Mouse (Mus musculus): ENCODE results near the gene Pml. TPM values are rescaled to one million over a fixed set of nuclear protein-coding genes. Genes with fewer than 3 reads are reported as not detected.

Pml gene
- polyA plus RNA-seq, 1 experiment from 2014 or later = 6.4 TPM

GRCm38 (mm10) chr9:58201861-58202549 is 47.6 kb downstream of the Pml start:
- Histone ChIP-seq H3K27me3 (replicated peaks; ENCODE audit: insufficient read depth, low read length) (peaks cover 70% of the 10 kb centered on the region), H3K9ac (replicated peaks; ENCODE audit: low read depth) (no peak overlapping the region), H3K4me2 (replicated peaks; ENCODE audit: low read depth, low read length) (no peak overlapping the region), H3K4me1 (ENCODE audit: insufficient read depth, low read depth, low read length) (peaks cover 5% of the 10 kb centered on the region; the same call in 1 of the 2 replicates), H3K9me3 (ENCODE audit: low read length) (no peaks in the 10 kb centered on the region), H3K27ac (ENCODE audit: low read length) (no peak overlapping the region), H3K36me3 (ENCODE audit: insufficient read depth, low read length) (no peaks in the 10 kb centered on the region), H3K4me3 (ENCODE audit: low read depth, low read length) (no peak overlapping the region)
- DNase-seq (ENCODE audit: low spot score) (no peak), ATAC-seq (no peak)
- no peak for TF ChIP-seq EP300 (IDR thresholded peaks at IDR 0.05)
- no peak for TF ChIP-seq CTCF (IDR thresholded peaks at IDR 0.05)
- WGBS = 1% methylated on average over 37 of the region's 37 CpGs

- peaks cover 8% of the 10 kb centered on the region; the same call in 1 of the 2 replicates for H3K4me1 ChIP-seq (ENCODE audit: insufficient read depth, low read depth, low read length)
- TF ChIP-seq EP300 (IDR thresholded peaks at IDR 0.05) (no peak), CTCF (IDR thresholded peaks at IDR 0.05) (no peak)
- DNase-seq (ENCODE audit: low spot score) (no peak), ATAC-seq (no peak)
- no peak overlapping the region for H3K4me2 ChIP-seq (replicated peaks; ENCODE audit: low read depth, low read length)
- no peak overlapping the region for H3K9ac ChIP-seq (replicated peaks; ENCODE audit: low read depth)
- under 1% methylated on average over 24 of the region's 24 CpGs for WGBS
- H3K36me3 ChIP-seq (ENCODE audit: insufficient read depth, low read length) = no peaks in the 10 kb centered on the region
- no peaks in the 10 kb centered on the region for H3K9me3 ChIP-seq (ENCODE audit: low read length)
- H3K27ac ChIP-seq (ENCODE audit: low read length) = no peak overlapping the region
- H3K4me3 ChIP-seq (ENCODE audit: low read depth, low read length) = no peak overlapping the region
- H3K27me3 ChIP-seq (replicated peaks; ENCODE audit: insufficient read depth, low read length) = peaks cover 77% of the 10 kb centered on the region
Measured at GRCm38 (mm10) chr9:58201091-58201842, 48.3 kb downstream of the Pml start.

GRCm38 (mm10) chr9:58200270-58201090 is 49.1 kb downstream of the Pml start:
- no peak overlapping the region for H3K9ac ChIP-seq (replicated peaks; ENCODE audit: low read depth)
- ATAC-seq (no peak), DNase-seq (ENCODE audit: low spot score) (no peak)
- peaks cover 8% of the 10 kb centered on the region; the same call in 1 of the 2 replicates for H3K4me1 ChIP-seq (ENCODE audit: insufficient read depth, low read depth, low read length)
- H3K36me3 ChIP-seq (ENCODE audit: insufficient read depth, low read length) = no peaks in the 10 kb centered on the region
- no peaks in the 10 kb centered on the region for H3K9me3 ChIP-seq (ENCODE audit: low read length)
- peaks cover 80% of the 10 kb centered on the region for H3K27me3 ChIP-seq (replicated peaks; ENCODE audit: insufficient read depth, low read length)
- WGBS = 11% methylated on average over 11 of the region's 11 CpGs
- H3K4me3 ChIP-seq (ENCODE audit: low read depth, low read length) = no peak overlapping the region
- no peak overlapping the region for H3K4me2 ChIP-seq (replicated peaks; ENCODE audit: low read depth, low read length)
- no peak overlapping the region for H3K27ac ChIP-seq (ENCODE audit: low read length)
- TF ChIP-seq EP300 (IDR thresholded peaks at IDR 0.05) (no peak), CTCF (IDR thresholded peaks at IDR 0.05) (no peak)

- Histone ChIP-seq H3K36me3 (ENCODE audit: insufficient read depth, low read length) (no peaks in the 10 kb centered on the region), H3K27ac (ENCODE audit: low read length) (no peak overlapping the region), H3K4me1 (ENCODE audit: insufficient read depth, low read depth, low read length) (peaks cover 8% of the 10 kb centered on the region; the same call in 1 of the 2 replicates), H3K9me3 (ENCODE audit: low read length) (no peaks in the 10 kb centered on the region), H3K4me2 (replicated peaks; ENCODE audit: low read depth, low read length) (no peak overlapping the region), H3K27me3 (replicated peaks; ENCODE audit: insufficient read depth, low read length) (peaks cover 82% of the 10 kb centered on the region), H3K9ac (replicated peaks; ENCODE audit: low read depth) (no peak overlapping the region), H3K4me3 (ENCODE audit: low read depth, low read length) (no peak overlapping the region)
- ATAC-seq (no peak), DNase-seq (ENCODE audit: low spot score) (no peak)
- WGBS = 1% methylated on average over 41 of the region's 41 CpGs
- TF ChIP-seq CTCF (IDR thresholded peaks at IDR 0.05) (no peak), EP300 (IDR thresholded peaks at IDR 0.05) (no peak)
Measured at GRCm38 (mm10) chr9:58199381-58200269, 50.0 kb downstream of the Pml start.

GRCm38 (mm10) chr9:58198801-58199371 is 50.7 kb downstream of the Pml start:
- Histone ChIP-seq H3K36me3 (ENCODE audit: insufficient read depth, low read length) (no peaks in the 10 kb centered on the region), H3K27ac (ENCODE audit: low read length) (no peak overlapping the region), H3K4me3 (ENCODE audit: low read depth, low read length) (no peak overlapping the region), H3K9me3 (ENCODE audit: low read length) (no peaks in the 10 kb centered on the region), H3K9ac (replicated peaks; ENCODE audit: low read depth) (no peak overlapping the region), H3K27me3 (replicated peaks; ENCODE audit: insufficient read depth, low read length) (peaks cover 88% of the 10 kb centered on the region), H3K4me2 (replicated peaks; ENCODE audit: low read depth, low read length) (no peak overlapping the region), H3K4me1 (ENCODE audit: insufficient read depth, low read depth, low read length) (peaks cover 8% of the 10 kb centered on the region; the same call in 1 of the 2 replicates)
- ATAC-seq (no peak), DNase-seq (ENCODE audit: low spot score) (no peak)
- no peak for TF ChIP-seq CTCF (IDR thresholded peaks at IDR 0.05)
- TF ChIP-seq EP300 (IDR thresholded peaks at IDR 0.05) = no peak
- 2% methylated on average over 38 of the region's 38 CpGs for WGBS
